Mouse (Mus musculus) lung, embryonic 16.5 days (tissue): ENCODE results near the gene Tmem184b. TPM values are rescaled to one million over a fixed set of nuclear protein-coding genes. Genes with fewer than 3 reads are reported as not detected.

Experiments
- ATAC-seq: fragments of 200-750 bp; cut with Nextera tagmentation; 2 replicates; pipeline ENCODE4 v1.8.0; 2017; ENCODE audit warnings: low read depth, mild to moderate bottlenecking, moderate library complexity
- H3K27ac ChIP-seq: fragments of 300-500 bp; sonication (generic); 2 replicates; pipeline ENCODE4 v1.5.1; 2014; ENCODE audit warnings: mild to moderate bottlenecking, control low read depth, low read length
- H3K27me3 ChIP-seq: fragments of 300-500 bp; sonication (generic); 2 replicates; pipeline ENCODE4 v1.6.1; 2014; ENCODE audit warnings: low read depth, low read length, mixed read lengths; ENCODE audit not compliant: control insufficient read depth, insufficient read depth
- H3K36me3 ChIP-seq: fragments of 300-500 bp; sonication (generic); 2 replicates; pipeline ENCODE4 v1.6.1; 2014; ENCODE audit warnings: low read length; ENCODE audit not compliant: control insufficient read depth, insufficient read depth
- H3K4me1 ChIP-seq: fragments of 300-500 bp; sonication (generic); replicated peaks from 2 replicates; pipeline ENCODE4 v1.6.1; 2014; ENCODE audit warnings: low read length, mixed read lengths; ENCODE audit not compliant: control insufficient read depth, insufficient read depth
- H3K4me2 ChIP-seq: fragments of 300-500 bp; sonication (generic); 2 replicates; pipeline ENCODE4 v1.6.1; 2014; ENCODE audit warnings: low read depth, low read length, control low read depth
- H3K4me3 ChIP-seq: fragments of 300-500 bp; sonication (generic); 2 replicates; pipeline ENCODE4 v1.5.1; 2014; ENCODE audit warnings: mild to moderate bottlenecking, low read length, control low read depth
- H3K9ac ChIP-seq: fragments of 300-500 bp; sonication (generic); 2 replicates; pipeline ENCODE4 v1.6.1; 2014; ENCODE audit warnings: low read length, control low read depth
- H3K9me3 ChIP-seq: fragments of 300-500 bp; sonication (generic); 2 replicates; pipeline ENCODE4 v1.6.1; 2016; ENCODE audit warnings: low read length; ENCODE audit not compliant: control insufficient read depth
- WGBS: fragments of 180-500 bp; shearing (Covaris S2); extraction: QIAGEN DNeasy Blood & Tissue Kit; methylation state at CpG from one replicate; pipeline ENCODE4 v1.1.7; 2014; 5-methylcytosine and 5-hydroxymethylcytosine counted together
- polyA plus RNA-seq: library from polyadenylated mRNA; unstranded; fragments of >200 nt; fragmentation: Nextera tagmentation; extraction: Ambion mirVana; gene quantifications from 2 replicates; pipeline ENCODE4 v1.2.1, GENCODE M21; 2015

The Tmem184b gene
- polyA plus RNA-seq, 1 experiment from 2014 or later, result 78.2 TPM

DNA sequence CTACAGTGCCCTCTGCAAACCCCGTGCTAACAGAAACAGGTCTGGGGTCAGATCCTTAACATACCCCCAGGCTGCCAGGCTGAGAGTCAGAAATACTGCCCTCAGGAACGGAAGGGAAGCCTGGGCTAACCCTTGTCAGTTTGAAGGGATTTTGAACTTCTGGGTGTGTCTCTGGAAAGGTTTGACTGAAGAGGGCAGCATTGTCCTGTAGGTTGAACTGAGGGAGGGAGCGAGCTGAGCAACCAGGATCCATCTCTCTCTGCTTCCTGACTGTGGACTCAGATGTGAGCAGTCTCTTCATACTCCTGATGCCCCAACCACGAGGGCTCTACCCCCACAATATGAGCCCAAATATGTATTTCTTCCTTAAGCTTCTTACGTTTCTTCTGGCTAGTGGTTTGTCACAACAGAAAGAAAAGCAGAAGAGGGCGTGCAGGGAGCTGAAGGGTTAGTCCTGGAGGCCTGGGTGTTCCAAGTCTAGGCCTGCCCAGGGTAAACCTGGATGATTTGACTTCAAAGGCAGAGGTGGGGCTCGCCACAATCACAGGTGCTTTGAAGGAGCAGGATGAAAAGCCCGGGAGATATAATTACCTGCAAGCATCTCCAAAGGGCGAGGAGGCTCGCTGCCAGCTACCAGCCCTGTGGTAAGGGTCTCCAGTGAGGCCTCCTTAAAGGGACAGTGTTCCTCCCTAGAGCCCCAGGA is 8.1 kb upstream of the Tmem184b start:
- H3K4me1 ChIP-seq, result no peaks in the 10 kb centered on the region
- no peak overlapping the region for H3K4me2 ChIP-seq
- H3K9me3 ChIP-seq, result 0 out of 2 replicates have a peak, but pooled peaks cover 4% of the 10 kb centered on the region
- H3K4me3 ChIP-seq, result no peak overlapping the region
- H3K27ac ChIP-seq, result no peak overlapping the region
- ATAC-seq, result no peak
- whole genome bisulfite sequencing, result 58% methylated on average over 10 of the region's 10 CpGs
- H3K36me3 ChIP-seq, result no peaks in the 10 kb centered on the region
- no peaks in the 10 kb centered on the region for H3K27me3 ChIP-seq
- no peak overlapping the region for H3K9ac ChIP-seq

DNA sequence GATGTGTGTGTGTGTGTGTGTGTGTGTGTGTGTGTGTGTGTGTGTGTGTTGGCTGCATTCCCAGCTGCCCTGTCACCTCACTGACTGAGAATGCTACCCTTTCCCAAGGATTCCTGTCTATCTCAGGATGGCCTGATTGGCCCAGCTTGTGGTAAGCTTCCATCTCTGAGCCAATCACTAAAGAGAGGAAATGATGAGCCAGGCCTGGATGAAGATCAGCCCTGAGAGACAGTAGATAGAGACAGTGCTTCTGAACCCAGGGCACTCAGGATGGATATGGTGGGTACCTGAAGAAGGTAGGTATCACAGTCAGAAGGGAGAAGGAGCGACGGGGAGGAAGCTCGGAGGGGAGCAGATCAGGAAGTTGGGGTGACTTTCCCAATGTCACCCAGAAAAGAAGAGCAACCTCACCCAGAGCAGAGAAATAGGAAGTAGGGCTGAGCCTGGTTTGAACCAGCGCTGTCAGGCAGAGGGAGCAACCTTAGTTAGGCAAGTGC is 5.8 kb upstream of the Tmem184b start:
- Histone ChIP-seq H3K4me1 (no peaks in the 10 kb centered on the region; the same call in 1 of the 2 replicates), H3K4me2 (no peak overlapping the region), H3K36me3 (no peaks in the 10 kb centered on the region), H3K9me3 (0 out of 2 replicates have a peak, but pooled peaks cover 4% of the 10 kb centered on the region), H3K27ac (no peak overlapping the region), H3K9ac (no peak overlapping the region), H3K4me3 (no peak overlapping the region), H3K27me3 (no peaks in the 10 kb centered on the region)
- 86% methylated on average over 4 of the region's 4 CpGs for WGBS
- ATAC-seq, result peak; percentile 51; the same call in 1 of the 2 replicates

DNA sequence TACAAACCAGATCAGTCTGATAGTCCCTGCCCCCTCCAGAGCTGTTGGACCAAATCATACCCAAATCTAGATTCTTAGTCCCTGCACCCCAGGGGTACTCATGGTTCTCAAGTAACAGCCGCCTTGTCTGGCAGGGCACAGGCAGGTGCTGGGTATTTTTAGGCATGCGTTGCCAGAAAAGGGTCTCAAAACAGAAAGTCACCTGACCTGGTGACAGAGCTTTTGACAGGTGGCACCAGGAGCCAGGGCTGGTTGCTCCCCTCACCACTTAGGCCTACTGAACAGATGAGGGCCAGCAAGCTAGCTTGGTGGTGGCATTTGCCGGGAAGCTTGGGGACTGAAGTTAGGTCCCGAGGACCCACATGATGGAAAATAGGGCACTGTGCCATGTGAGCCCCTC is 3.2 kb upstream of the Tmem184b start:
- no peak overlapping the region for H3K27ac ChIP-seq
- no peak overlapping the region for H3K4me3 ChIP-seq
- no peak overlapping the region for H3K9ac ChIP-seq
- H3K36me3 ChIP-seq, result no peaks in the 10 kb centered on the region
- H3K27me3 ChIP-seq, result no peaks in the 10 kb centered on the region
- 81% methylated on average over 4 of the region's 4 CpGs for WGBS
- no peak overlapping the region for H3K4me2 ChIP-seq
- ATAC-seq, result no peak
- H3K4me1 ChIP-seq, result peaks cover 14% of the 10 kb centered on the region
- H3K9me3 ChIP-seq, result 0 out of 2 replicates have a peak, but pooled peaks cover 3% of the 10 kb centered on the region

DNA sequence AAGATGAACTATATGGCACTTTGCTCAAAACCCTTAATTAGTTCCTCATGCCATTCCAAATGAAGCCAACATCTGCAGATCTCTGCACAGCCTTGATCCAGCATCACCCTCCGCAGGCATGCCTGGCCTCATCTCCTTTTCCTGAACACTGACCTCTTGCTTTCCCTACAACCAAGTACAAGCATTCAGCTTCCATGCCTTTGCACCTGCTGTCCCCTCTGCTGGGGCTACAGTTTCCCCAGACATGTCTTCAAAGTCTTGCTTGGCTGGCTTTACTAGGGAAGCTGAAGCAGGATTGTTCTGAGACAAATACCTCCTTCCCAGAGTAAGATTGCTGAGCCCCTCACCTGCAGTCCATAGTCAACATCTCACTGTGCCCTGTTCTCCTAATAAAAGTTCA is 908 bp upstream of the Tmem184b start:
- Histone ChIP-seq H3K9me3 (no peaks in the 10 kb centered on the region), H3K27ac (no peak overlapping the region), H3K9ac (no peak overlapping the region), H3K27me3 (no peaks in the 10 kb centered on the region), H3K4me1 (peaks cover 34% of the 10 kb centered on the region), H3K36me3 (no peaks in the 10 kb centered on the region), H3K4me3 (no peak overlapping the region), H3K4me2 (no peak overlapping the region)
- WGBS, result 55% methylated on average over 1 of the region's 1 CpGs
- ATAC-seq, result no peak

DNA sequence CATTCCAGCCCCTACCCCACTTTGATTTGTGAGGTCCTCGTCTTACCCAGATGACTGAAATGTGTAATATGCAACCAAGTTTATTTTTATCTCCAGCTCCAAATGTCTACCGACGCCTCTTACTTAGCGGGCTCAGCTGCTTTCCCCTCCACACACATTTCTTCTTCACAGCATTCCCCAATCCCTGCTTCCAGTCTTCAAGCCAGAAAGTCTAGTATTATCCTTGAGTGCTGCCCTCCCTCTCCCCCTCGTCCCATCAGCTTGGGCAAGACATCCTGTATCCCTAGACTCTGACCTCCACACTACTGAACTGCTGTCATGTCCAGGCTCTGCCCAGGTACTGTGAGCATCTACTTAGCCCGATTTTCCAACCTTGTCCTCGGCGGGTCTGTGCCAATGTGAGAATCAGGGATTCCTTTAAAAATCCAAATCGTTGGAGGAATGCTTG is 418 bp upstream of the Tmem184b start:
- Histone ChIP-seq H3K36me3 (no peaks in the 10 kb centered on the region), H3K27ac (peak overlapping the region; percentile 31), H3K4me1 (peaks cover 36% of the 10 kb centered on the region), H3K9ac (peak overlapping the region; percentile 80), H3K9me3 (no peaks in the 10 kb centered on the region), H3K4me2 (peak overlapping the region; percentile 65), H3K27me3 (no peaks in the 10 kb centered on the region), H3K4me3 (peak overlapping the region; percentile 70)
- 0 out of 2 replicates have a peak, but pooled peaks have one; percentile 8 for ATAC-seq
- WGBS, result 13% methylated on average over 9 of the region's 9 CpGs

DNA sequence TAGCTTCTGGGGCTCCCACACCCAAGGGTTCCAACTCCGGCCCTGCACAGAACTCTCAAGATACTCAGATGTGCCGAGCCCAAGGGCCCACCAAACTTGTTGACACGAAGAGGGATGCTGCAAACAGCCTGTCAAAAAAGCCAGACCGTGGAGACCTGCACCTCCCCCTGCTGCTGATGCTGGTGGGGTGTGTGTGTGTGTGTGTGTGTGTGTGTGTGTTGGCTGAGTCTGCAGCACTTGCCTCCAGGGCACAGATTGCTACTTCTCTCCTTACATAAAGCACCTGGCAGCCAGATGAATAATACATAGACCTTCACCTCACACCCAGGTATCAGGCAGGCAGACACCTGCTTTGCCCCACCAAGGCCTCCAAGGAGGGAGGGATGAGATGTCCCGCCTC is 1.2 kb downstream of the Tmem184b start:
- Histone ChIP-seq H3K4me2 (peak overlapping the region; percentile 86), H3K27ac (no peak overlapping the region), H3K36me3 (no peaks in the 10 kb centered on the region), H3K9ac (peak overlapping the region; percentile 80), H3K27me3 (no peaks in the 10 kb centered on the region), H3K4me3 (peak overlapping the region; percentile 70), H3K4me1 (peaks cover 40% of the 10 kb centered on the region), H3K9me3 (no peaks in the 10 kb centered on the region)
- ATAC-seq, result no peak
- WGBS, result 13% methylated on average over 5 of the region's 5 CpGs

DNA sequence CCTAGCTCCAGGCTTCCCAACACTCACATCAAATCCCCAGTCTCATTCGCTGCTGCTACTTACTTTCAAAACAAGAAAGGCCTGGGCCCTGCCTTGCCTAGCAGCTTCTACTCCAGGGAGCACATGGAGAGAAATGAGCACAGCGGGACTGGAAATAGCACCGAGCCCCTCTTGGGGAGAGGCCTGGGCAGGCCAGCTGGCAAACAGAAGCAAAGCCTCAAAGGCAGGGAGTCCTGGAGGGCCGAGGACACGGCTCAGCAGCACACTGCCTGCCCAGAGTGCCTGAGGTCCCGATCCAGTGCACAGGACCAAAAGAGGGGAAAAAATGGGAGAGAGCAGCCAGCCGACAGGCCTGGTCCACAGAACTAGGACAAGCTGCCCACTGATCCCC is 2.4 kb downstream of the Tmem184b start:
- Histone ChIP-seq H3K4me1 (peaks cover 43% of the 10 kb centered on the region), H3K27ac (no peak overlapping the region), H3K9me3 (no peaks in the 10 kb centered on the region), H3K4me2 (peak overlapping the region; percentile 1; the same call in 1 of the 2 replicates), H3K27me3 (no peaks in the 10 kb centered on the region), H3K9ac (peak overlapping the region; percentile 17; the same call in 1 of the 2 replicates), H3K4me3 (no peak overlapping the region), H3K36me3 (no peaks in the 10 kb centered on the region)
- WGBS, result 50% methylated on average over 7 of the region's 7 CpGs
- no peak for ATAC-seq

DNA sequence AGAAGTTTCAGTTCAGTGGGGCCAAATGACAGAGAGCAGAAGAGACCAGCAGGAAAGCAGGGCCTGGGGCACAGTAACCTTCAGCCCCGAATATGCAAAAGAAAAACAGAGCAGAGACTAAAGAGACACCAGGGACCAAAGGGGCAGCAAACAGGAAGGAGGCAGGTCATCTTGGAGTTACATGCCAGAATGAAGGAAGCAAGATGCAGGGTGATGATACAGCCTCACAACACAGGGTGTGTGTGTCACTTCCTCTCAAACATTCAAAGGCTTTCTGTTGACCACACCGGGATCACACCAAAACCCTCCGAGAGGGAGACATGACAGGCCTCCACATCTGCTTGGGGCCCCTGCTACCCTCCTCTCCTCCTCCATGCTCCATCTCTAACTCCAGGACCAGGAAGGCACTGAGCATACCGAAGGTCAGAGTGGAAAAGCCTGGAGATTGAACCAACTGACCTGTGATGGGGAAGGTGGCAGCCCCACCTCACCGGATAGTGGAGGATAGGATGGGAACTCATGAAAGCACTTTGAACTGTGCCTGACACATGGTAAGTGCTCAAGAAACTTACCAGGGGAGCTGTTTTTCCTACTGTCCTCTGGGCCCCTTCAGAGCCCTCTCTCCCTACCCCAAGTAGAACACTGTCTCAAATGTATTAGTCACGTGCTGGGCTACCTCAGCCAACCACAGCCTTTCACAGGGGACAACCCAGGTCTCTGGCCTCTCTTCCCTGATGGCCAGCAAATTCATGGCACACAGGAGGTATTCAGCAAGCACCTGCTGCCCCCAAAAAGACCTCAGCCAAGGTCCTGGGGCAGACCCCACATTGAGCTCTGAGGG is 3.0 kb downstream of the Tmem184b start:
- H3K9ac ChIP-seq, result no peak overlapping the region
- no peak for ATAC-seq
- H3K4me2 ChIP-seq, result no peak overlapping the region
- no peak overlapping the region for H3K27ac ChIP-seq
- H3K9me3 ChIP-seq, result no peaks in the 10 kb centered on the region
- no peaks in the 10 kb centered on the region for H3K27me3 ChIP-seq
- no peak overlapping the region for H3K4me3 ChIP-seq
- peaks cover 49% of the 10 kb centered on the region for H3K4me1 ChIP-seq
- H3K36me3 ChIP-seq, result no peaks in the 10 kb centered on the region
- WGBS, result 46% methylated on average over 6 of the region's 6 CpGs
